Mouse (Mus musculus) bone marrow macrophage, adult 2 months (primary cell): Measurements from ENCODE around the gene D10Jhu81e.

ENCODE experiments used
- CTCF ChIP-seq: IDR thresholded peaks from 2 replicates; pipeline ENCODE4 v1.5.1; 2012; ENCODE audit warnings: low read depth, mild to moderate bottlenecking, low read length, moderate library complexity
- POLR2A ChIP-seq: IDR thresholded peaks from 2 replicates; pipeline ENCODE4 v1.6.1; 2012; ENCODE audit warnings: mild to moderate bottlenecking, low read depth, low read length, borderline replicate concordance

DNA sequence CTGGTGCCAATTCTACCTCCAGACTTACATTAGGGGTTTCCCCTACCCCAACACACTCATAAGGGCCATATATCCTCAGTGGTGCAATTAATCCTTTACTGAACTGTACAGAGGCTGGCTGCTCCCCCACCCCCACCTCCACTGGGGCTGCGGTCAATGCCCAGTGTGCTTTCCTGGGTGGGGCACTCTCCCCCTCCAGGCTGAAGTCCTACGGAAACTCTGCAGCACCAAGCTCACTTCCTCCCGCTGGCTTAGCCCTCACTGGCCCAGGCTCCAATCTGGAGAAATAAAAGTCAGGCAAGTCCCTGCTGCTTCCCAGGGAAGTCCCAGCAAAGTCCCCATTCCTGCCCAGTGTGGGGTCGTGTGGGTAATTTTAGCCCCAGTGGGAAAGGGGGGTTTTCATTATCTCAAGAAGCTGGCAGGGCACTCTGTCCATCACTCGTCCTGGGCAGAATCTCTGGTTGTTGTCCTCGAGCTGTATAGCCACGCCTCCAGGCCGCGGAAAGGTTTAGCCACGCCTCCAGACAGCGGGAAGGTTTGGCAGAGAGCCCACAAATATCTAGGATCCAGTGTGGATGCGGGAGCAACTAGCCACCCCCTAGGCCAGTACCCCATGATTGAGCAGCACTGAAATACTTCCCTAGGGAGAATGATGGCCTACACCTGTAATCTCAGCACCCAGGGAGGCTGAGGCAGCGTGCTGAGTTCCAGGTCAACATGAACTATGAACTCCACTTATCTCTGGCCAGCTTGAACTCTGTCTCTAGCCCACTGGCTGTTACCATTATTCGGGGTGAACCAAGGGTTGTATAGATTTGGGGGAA is 34.4 kb downstream of the D10Jhu81e start:
- TF ChIP-seq CTCF (no peak), POLR2A (no peak)
